Mouse (Mus musculus) G1E (cell line): ENCODE results near the gene Scn8a.

Source experiments
- CTCF ChIP-seq: IDR thresholded peaks from 2 replicates; pipeline ENCODE4 v1.5.1; 2012; ENCODE audit warnings: low read depth, low read length, inconsistent platforms, mixed read lengths
- GATA1 ChIP-seq: IDR thresholded peaks from 2 replicates; pipeline ENCODE4 v1.6.1; 2012; ENCODE audit warnings: borderline replicate concordance, low read length, inconsistent platforms, mixed read lengths
- POLR2AphosphoS5 ChIP-seq: IDR thresholded peaks from 2 replicates; pipeline ENCODE4 v1.6.1; 2012; ENCODE audit warnings: low read depth, low read length, inconsistent platforms; ENCODE audit not compliant: insufficient replicate concordance
- TAL1 ChIP-seq: conservative IDR thresholded peaks from 2 replicates; pipeline ENCODE4 v1.6.1; 2012; ENCODE audit warnings: low read depth, low read length, inconsistent platforms, mixed read lengths

DNA sequence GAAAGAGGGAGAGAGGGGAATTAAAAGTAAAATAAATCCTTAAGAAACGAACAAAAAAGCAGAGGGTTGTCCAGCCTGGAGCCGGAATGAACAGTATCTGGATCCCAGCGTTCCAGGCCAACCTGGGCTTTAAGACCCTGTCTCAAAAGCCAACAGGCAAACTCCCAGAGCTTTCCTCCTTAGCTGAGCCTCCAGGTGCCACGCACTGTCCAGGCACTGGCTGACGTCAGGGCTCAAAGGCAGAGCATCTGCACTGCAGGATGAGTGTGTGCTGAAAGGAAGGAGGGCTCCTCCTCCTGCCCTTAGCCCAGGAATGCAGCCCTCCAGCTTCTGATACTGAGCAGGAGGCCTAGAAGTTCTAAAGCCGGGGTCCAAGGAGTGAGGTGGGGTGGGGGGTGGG, 224.3 kb downstream of the Scn8a start:
- no peak for TF ChIP-seq CTCF
- no peak for TF ChIP-seq TAL1
- no peak for TF ChIP-seq POLR2AphosphoS5
- no peak for TF ChIP-seq GATA1
